Mouse (Mus musculus) left cerebral cortex, adult 2 months (tissue): ENCODE measurements around the gene Zbtb16. TPM values are rescaled to one million over a fixed set of nuclear protein-coding genes. Genes with fewer than 3 reads are reported as not detected.
A peak's percentile ranks its signal among the peaks of the same experiment; 100 is the strongest.

Source experiments
- DNase-seq, 2 experiments: peaks; one replicate each; pipeline ENCODE4 v3.0.0; 2021 to 2022; ENCODE audit warnings: low spot score in 2 of 2, mixed read lengths in 1 of 2; ENCODE audit errors: extremely low spot score in 1 of 2
- H3K27ac ChIP-seq: fragments of 200-600 bp; 2 replicates; pipeline ENCODE4 v1.8.1; 2022
- H3K4me3 ChIP-seq: fragments of 200-600 bp; 2 replicates; pipeline ENCODE4 v1.8.1; 2022
- CTCF ChIP-seq: fragments of 200-600 bp; IDR thresholded peaks from 2 replicates; pipeline ENCODE4 v1.8.1; 2022; ENCODE audit warnings: antibody characterized with exemption, mild to moderate bottlenecking, moderate library complexity
- intact Hi-C: fragments of 180-260 bp; cut with DNase I; formaldehyde crosslinking; loops from one replicate; pipeline ENCODE4 v1.15.1; 2025
- total RNA-seq, 2 experiments: library from RNA; stranded (reverse); gene quantifications; 2 replicates each; pipeline ENCODE4 v1.2.3; 2021

The Zbtb16 gene
- total RNA-seq, 2 experiments from 2014 or later = 92.9 to 111 TPM

DNA sequence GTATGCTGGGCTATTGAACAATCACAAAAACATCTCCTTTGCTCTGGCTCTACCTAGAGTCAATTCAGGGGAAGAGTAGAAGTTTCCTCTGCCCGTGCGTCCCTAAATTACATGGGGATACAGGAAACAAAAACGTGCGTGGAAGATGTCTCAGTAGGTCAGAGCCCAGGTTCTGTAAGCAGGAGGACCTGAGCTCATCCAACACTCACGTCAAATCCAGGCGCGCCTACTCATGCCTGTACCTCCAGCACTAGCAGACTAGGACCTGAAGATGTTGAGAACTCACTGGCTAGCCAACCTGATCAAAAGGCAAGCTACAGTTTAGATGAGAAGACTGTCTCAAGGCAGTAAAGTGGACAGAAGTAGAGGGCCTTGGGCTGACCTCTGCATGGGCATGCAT, 198.9 kb downstream of the Zbtb16 start:
- intact Hi-C loops = no loop called here
- Histone ChIP-seq H3K27ac (no peak overlapping the region), H3K4me3 (no peak overlapping the region)
- no peak for TF ChIP-seq CTCF
- DNase-seq = peak in 1 of 2 experiments; percentile 5

DNA sequence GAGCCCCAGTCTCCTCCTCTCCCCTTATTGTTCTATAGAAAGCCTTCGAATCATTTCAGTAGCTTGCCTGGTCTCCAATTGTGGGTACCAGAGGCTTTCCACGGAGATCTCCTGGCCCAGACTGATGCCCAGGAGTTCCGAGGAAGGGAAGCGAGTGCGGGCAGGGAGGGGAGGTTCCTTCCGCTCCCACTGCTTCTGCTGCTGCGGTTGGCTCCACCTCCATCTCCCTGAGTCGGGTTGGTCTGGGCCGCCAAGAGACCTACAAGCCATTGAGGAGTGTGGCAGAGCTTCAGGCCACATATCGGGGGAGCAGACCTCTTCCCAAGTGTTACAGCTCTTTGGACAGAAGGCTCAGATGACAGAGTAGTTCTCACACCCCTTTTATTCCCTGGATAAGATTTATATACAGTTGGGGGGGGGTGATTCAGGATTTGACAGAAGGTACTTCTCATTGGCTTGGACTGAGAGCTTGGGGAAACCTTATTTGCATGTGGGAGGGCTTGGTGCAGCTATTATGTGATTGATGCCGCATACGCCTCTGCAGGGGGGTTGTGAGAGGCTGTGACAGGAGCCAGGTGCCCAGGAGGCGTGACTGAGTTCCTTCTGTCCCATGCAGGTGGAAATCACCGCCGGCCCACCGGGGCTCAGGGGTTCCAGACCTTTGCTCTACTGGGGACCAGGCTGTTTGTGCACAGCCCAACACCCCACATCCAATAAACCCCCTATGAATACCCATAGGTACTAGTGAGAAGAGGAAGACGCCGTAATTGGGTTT, 200.3 kb downstream of the Zbtb16 start:
- TF ChIP-seq CTCF = no peak
- no peak overlapping the region for H3K4me3 ChIP-seq
- peak in 1 of 2 experiments; percentile 3 for DNase-seq
- H3K27ac ChIP-seq = no peak overlapping the region
- intact Hi-C loops = no loop called here

DNA sequence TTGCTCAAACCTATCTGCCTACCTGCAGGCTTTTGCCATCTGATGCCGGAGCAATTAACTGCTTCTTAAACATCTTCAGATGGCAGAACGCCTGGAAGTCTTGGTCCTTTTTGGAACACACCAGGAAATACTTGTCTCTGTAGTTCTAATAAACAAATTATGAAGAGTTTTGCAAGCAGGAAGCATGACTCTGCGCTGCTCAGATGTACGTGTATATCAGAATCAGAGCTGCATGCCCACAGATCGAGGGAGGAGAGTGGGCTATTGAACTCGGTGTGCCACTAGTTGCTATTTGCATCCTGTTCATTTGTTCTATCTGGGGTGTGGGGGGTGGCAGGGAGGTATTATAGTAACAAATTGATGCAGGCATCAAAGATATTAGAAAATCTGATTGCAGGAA, 202.9 kb downstream of the Zbtb16 start:
- intact Hi-C loops = no loop called here
- TF ChIP-seq CTCF = no peak
- H3K4me3 ChIP-seq = no peak overlapping the region
- peak in 1 of 2 experiments; percentile 7 for DNase-seq
- no peak overlapping the region for H3K27ac ChIP-seq

DNA sequence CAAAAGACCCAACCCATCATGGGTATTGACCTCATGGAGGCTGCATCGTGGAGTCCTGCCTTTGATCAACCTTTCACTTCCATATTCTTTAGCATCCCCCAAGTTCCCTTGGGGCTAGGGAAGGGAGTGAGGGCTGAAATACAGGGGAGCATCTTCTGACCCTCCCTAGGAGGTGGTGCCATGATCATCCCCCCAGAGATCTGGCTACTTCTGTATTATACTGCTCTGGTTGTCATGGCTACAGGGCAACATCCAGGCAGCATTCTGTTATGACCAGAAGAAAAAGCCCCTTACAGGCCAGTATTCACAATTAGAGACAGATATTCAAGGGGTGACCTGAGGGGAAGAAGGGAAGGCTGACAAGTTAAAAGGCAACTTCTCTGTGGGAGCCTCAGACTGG, 216.8 kb downstream of the Zbtb16 start:
- no peak for TF ChIP-seq CTCF
- no peak overlapping the region for H3K27ac ChIP-seq
- DNase-seq = no peak
- intact Hi-C loops = no loop called here
- no peak overlapping the region for H3K4me3 ChIP-seq

DNA sequence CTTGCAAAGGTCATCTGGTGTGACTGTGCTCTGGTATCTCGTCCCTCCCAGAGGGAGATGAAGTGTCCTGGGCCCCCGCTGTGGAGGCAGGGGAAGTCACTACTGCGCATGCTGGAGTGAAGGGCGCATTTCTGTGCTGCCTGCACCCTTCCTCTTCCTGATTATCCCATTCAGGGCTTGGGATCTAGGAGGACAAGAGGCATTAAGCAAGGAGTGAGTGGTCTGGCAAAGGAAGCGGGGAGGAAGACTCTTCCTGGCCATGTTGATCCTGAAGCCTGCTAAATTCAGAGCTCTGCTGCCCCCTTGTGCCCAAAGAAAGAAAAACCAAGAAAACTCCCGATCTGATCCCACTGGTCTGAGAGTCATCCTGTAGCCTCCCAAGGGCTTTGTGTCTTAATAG, 217.4 kb downstream of the Zbtb16 start:
- no peak overlapping the region for H3K4me3 ChIP-seq
- intact Hi-C loops = loop anchor here (1.0 kb wide), 1 partner anchor 352 kb away; no protein-coding TSS in a partner anchor
- H3K27ac ChIP-seq = no peak overlapping the region
- TF ChIP-seq CTCF = peak; percentile 72
- DNase-seq = peak; percentile 56 to 66

DNA sequence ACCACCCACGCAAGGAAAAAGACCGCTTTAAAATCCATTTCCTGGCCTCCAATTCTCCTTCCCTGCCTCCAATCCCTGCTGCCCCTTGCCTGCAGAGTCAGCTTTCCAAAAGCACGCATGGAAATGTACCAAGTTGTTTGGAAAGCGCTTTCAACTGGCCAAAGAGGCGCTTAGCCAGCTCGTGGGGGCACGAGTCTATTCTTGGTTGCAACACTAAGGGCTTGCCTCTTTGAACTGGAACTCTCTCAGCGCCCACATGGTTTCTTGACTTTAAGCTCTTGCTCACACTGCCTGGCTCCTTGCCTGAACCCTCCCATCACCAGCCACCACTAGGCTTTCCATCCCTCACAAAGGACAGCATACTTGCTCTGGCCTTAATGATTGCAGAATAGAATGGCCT, 217.9 kb downstream of the Zbtb16 start:
- H3K4me3 ChIP-seq = no peak overlapping the region
- DNase-seq = no peak
- intact Hi-C loops = loop anchor here (1.0 kb wide), 1 partner anchor 352 kb away; no protein-coding TSS in a partner anchor
- no peak overlapping the region for H3K27ac ChIP-seq
- no peak for TF ChIP-seq CTCF

DNA sequence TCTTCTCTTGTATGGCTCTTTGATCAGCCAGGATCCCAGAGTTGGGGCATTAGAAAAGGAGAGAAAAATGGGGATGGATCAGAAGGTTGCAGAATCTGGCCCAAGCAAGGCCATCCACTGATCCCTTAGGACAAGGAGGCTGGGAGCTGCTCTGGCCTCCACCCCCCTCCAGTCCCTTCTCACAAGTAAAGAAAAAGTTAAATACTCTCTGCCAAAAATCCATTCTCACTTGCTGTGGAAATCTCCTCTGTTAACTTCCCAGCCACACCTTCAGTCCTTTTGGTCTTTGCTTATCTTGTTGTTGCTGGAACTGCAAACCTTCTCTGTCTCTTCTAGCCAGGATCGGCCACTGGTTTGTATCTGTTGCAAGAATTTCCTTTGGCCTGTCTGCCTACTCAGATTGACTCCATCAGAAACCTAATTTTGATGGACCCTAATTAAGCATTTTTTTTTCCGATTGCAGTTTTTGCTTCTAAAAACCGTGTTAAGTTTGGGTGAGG, 218.5 kb downstream of the Zbtb16 start:
- no peak for DNase-seq
- Histone ChIP-seq H3K4me3 (no peak overlapping the region), H3K27ac (no peak overlapping the region)
- TF ChIP-seq CTCF = no peak
- intact Hi-C loops = loop anchor here (1.0 kb wide), 1 partner anchor 351 kb away; no protein-coding TSS in a partner anchor

- no peak overlapping the region for H3K27ac ChIP-seq
- no peak overlapping the region for H3K4me3 ChIP-seq
- intact Hi-C loops = no loop called here
- DNase-seq = no peak
- no peak for TF ChIP-seq CTCF
These were observed 222.8 kb downstream of the Zbtb16 start for GRCm38 (mm10) chr9:48613221-48613620.

GRCm38 (mm10) chr9:48612542-48612941, 223.5 kb downstream of the Zbtb16 start:
- intact Hi-C loops = no loop called here
- TF ChIP-seq CTCF = no peak
- no peak overlapping the region for H3K4me3 ChIP-seq
- DNase-seq = no peak
- no peak overlapping the region for H3K27ac ChIP-seq

GRCm38 (mm10) chr9:48611032-48611431, 225.0 kb downstream of the Zbtb16 start:
- intact Hi-C loops = no loop called here
- no peak for DNase-seq
- no peak for TF ChIP-seq CTCF
- no peak overlapping the region for H3K4me3 ChIP-seq
- H3K27ac ChIP-seq = no peak overlapping the region

DNA sequence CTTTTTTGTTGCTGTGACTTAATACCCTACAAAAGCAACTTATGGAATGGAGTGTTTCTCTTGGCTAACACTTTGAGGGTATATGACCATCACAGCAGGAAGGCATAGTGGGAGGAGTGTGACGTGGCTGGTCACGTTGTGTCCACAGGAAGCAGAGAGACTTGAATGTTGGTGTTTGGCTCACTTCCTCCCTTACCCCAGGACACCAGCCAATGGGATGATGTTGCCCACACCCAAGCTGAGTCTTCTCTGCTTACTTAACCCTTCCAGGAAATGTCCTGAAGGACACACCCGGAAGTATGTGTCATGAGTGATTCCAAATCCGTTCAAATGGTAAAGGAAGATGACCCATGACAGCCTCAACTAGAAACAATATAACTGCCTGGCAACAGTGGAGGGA, 226.3 kb downstream of the Zbtb16 start:
- no peak for DNase-seq
- no peak for TF ChIP-seq CTCF
- intact Hi-C loops = no loop called here
- H3K27ac ChIP-seq = no peak overlapping the region
- H3K4me3 ChIP-seq = no peak overlapping the region

DNA sequence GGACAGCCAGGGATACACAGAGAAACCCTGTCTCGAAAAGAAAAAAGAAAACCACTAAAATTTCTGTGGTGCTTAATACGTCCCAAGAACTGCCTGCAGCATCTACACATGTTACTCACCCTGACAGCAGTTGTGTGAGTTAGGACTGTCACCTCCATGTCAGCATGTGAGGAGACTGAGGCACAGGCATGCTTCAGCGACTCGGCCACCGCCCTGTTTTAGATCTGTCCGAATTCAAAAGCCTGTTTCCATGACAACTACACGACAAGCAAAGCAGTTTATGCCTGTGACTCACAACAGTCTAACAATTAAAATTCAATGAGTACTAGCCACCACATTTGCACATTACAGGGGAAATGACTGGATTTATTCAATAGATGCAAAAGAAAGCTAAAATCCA, 228.6 kb downstream of the Zbtb16 start:
- intact Hi-C loops = no loop called here
- TF ChIP-seq CTCF = no peak
- Histone ChIP-seq H3K4me3 (no peak overlapping the region), H3K27ac (no peak overlapping the region)
- no peak for DNase-seq

DNA sequence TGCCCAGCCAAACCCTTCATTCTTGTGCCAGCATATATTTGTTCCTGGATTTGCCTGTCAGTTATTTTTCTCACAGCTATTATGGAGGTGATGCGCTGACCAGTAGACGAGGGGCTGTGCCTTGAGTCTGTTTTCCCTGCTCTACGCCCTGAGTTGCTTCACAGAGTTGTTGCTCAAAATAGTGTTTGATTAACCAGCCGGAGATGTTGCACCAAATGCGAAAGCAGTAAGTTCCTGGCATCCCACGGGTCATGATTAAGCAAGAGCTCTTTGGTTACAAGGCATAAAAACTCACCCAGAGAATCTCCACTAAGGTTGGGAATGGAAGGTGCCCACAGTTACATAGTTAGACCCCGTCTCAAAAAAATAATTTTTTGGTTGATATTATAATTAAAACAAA, 229.9 kb downstream of the Zbtb16 start:
- DNase-seq = no peak
- Histone ChIP-seq H3K4me3 (no peak overlapping the region), H3K27ac (no peak overlapping the region)
- no peak for TF ChIP-seq CTCF
- intact Hi-C loops = no loop called here
